Mouse (Mus musculus) thymus, postnatal 36 days (tissue): ENCODE data around the gene Dlk2.

Source experiments
- DNase-seq, 2 experiments: peaks; one replicate each; pipeline ENCODE4 v3.0.0; 2022; ENCODE audit warnings: mixed read lengths in 2 of 2

The Dlk2 gene

GRCm38 (mm10) chr17:46297364-46298219 lies at the start of gene Dlk2:
TSS of gene Dlk2 (plus strand) at chr17:46297421.
- no peak for DNase-seq

GRCm38 (mm10) chr17:46247512-46248188 lies 49.6 kb upstream of the Dlk2 start, which contains the start of the genes Polr1c and Yipf3:
TSS of gene Polr1c (minus strand) at chr17:46248054.
TSS of gene Yipf3 (plus strand) at chr17:46248080.
- peak; percentile 88 to 94 for DNase-seq

GRCm38 (mm10) chr17:46248189-46248522 lies 49.1 kb upstream of the Dlk2 start:
- DNase-seq, result no peak

GRCm38 (mm10) chr17:46251174-46251573 lies 46.0 kb upstream of the Dlk2 start:
- DNase-seq, result peak; percentile 29 to 45

GRCm38 (mm10) chr17:46252571-46253451 lies 44.4 kb upstream of the Dlk2 start:
- DNase-seq, result peak; percentile 40 to 49

GRCm38 (mm10) chr17:46253452-46254084 lies 43.7 kb upstream of the Dlk2 start, which contains the start of gene Lrrc73:
TSS of gene Lrrc73 (plus strand) at chr17:46253531.
- peak; percentile 87 to 88 for DNase-seq

GRCm38 (mm10) chr17:46254106-46254505 lies 43.1 kb upstream of the Dlk2 start:
- peak; percentile 33 to 65 for DNase-seq

- DNase-seq, result no peak
Measured at GRCm38 (mm10) chr17:46255147-46255546, 42.1 kb upstream of the Dlk2 start.

GRCm38 (mm10) chr17:46258279-46259053 lies 38.8 kb upstream of the Dlk2 start:
- DNase-seq, result no peak

- no peak for DNase-seq
Measured at GRCm38 (mm10) chr17:46259675-46260074, 37.5 kb upstream of the Dlk2 start.

GRCm38 (mm10) chr17:46262201-46262694 lies 35.0 kb upstream of the Dlk2 start:
- DNase-seq, result no peak

- no peak for DNase-seq
Measured at GRCm38 (mm10) chr17:46265502-46265901, 31.7 kb upstream of the Dlk2 start.

- DNase-seq, result peak; percentile 73
Measured at GRCm38 (mm10) chr17:46265918-46266618, 31.2 kb upstream of the Dlk2 start.

GRCm38 (mm10) chr17:46266986-46267385 lies 30.2 kb upstream of the Dlk2 start:
- no peak for DNase-seq

GRCm38 (mm10) chr17:46267511-46267910 lies 29.7 kb upstream of the Dlk2 start:
- no peak for DNase-seq

GRCm38 (mm10) chr17:46268026-46268720 lies 29.0 kb upstream of the Dlk2 start:
- no peak for DNase-seq

- DNase-seq, result no peak
Measured at GRCm38 (mm10) chr17:46269771-46270534, 27.3 kb upstream of the Dlk2 start.

- no peak for DNase-seq
Measured at GRCm38 (mm10) chr17:46272058-46272457, 25.2 kb upstream of the Dlk2 start.

- no peak for DNase-seq
Measured at GRCm38 (mm10) chr17:46272675-46273074, 24.5 kb upstream of the Dlk2 start.
